Mouse (Mus musculus) forebrain, embryonic 14.5 days (tissue): ENCODE results near the gene Bex1. TPM values are rescaled to one million over a fixed set of nuclear protein-coding genes. Genes with fewer than 3 reads are reported as not detected.
"Not testable (repeated sequence)": the region's sequence is repeated elsewhere in the genome, so short reads cannot be mapped to it uniquely, and the experiment has no call there.

Source experiments
- ATAC-seq: fragments of 200-750 bp; cut with Nextera tagmentation; 2 replicates; pipeline ENCODE4 v1.8.0; 2017; ENCODE audit warnings: mild to moderate bottlenecking, moderate library complexity
- DNase-seq: peaks from one replicate; pipeline ENCODE4 v3.0.0-alpha.2; 2015; ENCODE audit warnings: low spot score
- H3K27ac ChIP-seq: fragments of 300-500 bp; sonication (generic); 2 replicates; pipeline ENCODE4 v1.5.1; 2014; ENCODE audit warnings: low read depth, mild to moderate bottlenecking, control low read depth, low read length, moderate library complexity
- H3K27me3 ChIP-seq: fragments of 300-500 bp; sonication (generic); replicated peaks from 2 replicates; pipeline ENCODE4 v1.6.1; 2014; ENCODE audit warnings: low read length, control low read depth, mixed read lengths; ENCODE audit not compliant: control insufficient read depth, insufficient read depth
- H3K36me3 ChIP-seq: fragments of 300-500 bp; sonication (generic); 2 replicates; pipeline ENCODE4 v1.6.1; 2014; ENCODE audit warnings: low read length, control low read depth; ENCODE audit not compliant: control insufficient read depth, insufficient read depth
- H3K4me1 ChIP-seq: fragments of 300-500 bp; sonication (generic); 2 replicates; pipeline ENCODE4 v1.6.1; 2014; ENCODE audit warnings: antibody characterized with exemption, low read length, control low read depth; ENCODE audit not compliant: control insufficient read depth, insufficient read depth
- H3K4me2 ChIP-seq: fragments of 300-500 bp; sonication (generic); 2 replicates; pipeline ENCODE4 v1.6.1; 2014; ENCODE audit warnings: mild to moderate bottlenecking, control low read depth, low read length
- H3K4me3 ChIP-seq: fragments of 300-500 bp; sonication (generic); 2 replicates; pipeline ENCODE4 v1.5.1; 2014; ENCODE audit warnings: low read depth, low read length, control low read depth
- H3K9ac ChIP-seq: fragments of 300-500 bp; sonication (generic); 2 replicates; pipeline ENCODE4 v1.6.1; 2014; ENCODE audit warnings: mild to moderate bottlenecking, low read length, control low read depth, moderate library complexity
- H3K9me3 ChIP-seq: fragments of 300-500 bp; sonication (generic); replicated peaks from 2 replicates; pipeline ENCODE4 v1.6.1; 2016; ENCODE audit warnings: low read length, control low read depth, mixed read lengths; ENCODE audit not compliant: control insufficient read depth
- WGBS: fragments of 180-500 bp; shearing (Covaris S2); extraction: QIAGEN DNeasy Blood & Tissue Kit; methylation state at CpG from one replicate; pipeline ENCODE4 v1.1.7; 2014; 5-methylcytosine and 5-hydroxymethylcytosine counted together
- polyA plus RNA-seq: library from polyadenylated mRNA; unstranded; fragments of >200 nt; fragmentation: Nextera tagmentation; extraction: Ambion mirVana; gene quantifications from 2 replicates; pipeline ENCODE4 v1.2.1, GENCODE M21; 2014

The Bex1 gene
- 172 and 180 TPM in 2 replicates for polyA plus RNA-seq

GRCm38 (mm10) chrX:136214729-136215677, at the start of gene Bex1, which contains the start of gene Tceal7:
Bex1 (minus strand) TSS chrX:136215513.
Tceal7 (plus strand) TSS chrX:136214779.
- H3K36me3 ChIP-seq, DNase-seq, H3K4me1 ChIP-seq, H3K27ac ChIP-seq, H3K9me3 ChIP-seq, H3K27me3 ChIP-seq: not testable (repeated sequence)
- WGBS: 43% methylated on average over 11 of the region's 67 CpGs
- peak within 1 kb of the TSS; percentile 43 for H3K4me2 ChIP-seq
- peak within 1 kb of the TSS; percentile 28 for H3K4me3 ChIP-seq
- ATAC-seq: peak; percentile 96
- peak within 1 kb of the TSS; percentile 45; the same call in 1 of the 2 replicates for H3K9ac ChIP-seq

DNA sequence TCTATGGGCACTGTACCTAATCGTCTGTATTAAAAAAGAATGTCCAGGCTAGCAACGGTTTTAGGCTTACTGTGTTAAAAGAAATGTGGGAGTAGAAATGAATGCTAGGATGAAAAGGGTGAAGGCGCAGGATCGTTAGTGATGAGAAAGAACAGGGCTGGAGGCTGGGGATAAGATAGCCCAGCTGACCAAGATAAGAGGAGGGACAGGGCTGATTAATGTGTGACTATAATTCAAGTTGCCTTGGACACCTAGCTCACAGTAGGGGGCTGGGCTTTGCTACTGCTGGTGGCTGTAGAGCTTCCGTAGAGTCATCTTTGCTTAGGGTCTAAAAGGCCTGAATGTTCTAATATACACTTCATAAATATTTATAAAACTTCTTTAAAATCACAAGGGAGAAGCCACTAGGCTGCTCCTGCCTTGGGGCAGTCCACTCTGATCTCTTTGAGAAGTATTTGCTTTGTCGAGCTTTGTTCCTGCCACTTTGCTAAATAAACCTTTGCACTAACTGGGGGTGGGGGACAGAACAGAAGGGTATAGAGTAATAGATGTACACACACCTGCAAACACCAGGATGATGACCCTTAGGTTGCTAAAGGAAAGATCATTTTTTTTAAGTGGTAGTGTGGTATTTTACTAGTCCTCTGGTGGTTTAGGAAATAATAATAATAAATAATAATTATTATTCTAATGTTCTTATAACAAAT, 36.9 kb upstream of the Bex1 start:
- Histone ChIP-seq H3K4me2 (no peak overlapping the region), H3K27ac (no peak overlapping the region), H3K4me1 (no peaks in the 10 kb centered on the region), H3K9ac (no peak overlapping the region), H3K27me3 (no peaks in the 10 kb centered on the region), H3K36me3 (peaks cover 9% of the 10 kb centered on the region; the same call in 1 of the 2 replicates), H3K9me3 (no peaks in the 10 kb centered on the region), H3K4me3 (no peak overlapping the region)
- no peak for DNase-seq
- 56% methylated on average over 6 of the region's 6 CpGs for WGBS
- ATAC-seq: no peak

DNA sequence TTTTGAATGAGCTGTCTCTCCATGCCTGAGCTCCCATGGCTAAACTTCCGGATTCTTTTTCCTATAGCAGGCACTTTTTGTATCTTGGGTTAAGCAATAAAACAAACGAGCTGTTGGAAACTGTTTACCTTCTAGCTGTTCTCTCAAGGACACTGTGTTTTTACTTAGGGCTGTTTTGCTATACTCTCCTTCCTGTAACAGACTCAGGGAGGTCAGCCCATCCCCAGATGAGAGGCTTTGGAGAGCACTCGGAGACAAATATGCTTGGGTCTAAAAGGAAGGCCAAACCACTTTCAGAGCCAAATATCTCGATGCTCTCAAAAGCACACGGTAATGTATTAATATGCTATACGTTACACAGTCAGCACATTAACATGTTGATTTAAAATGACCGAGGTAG, 34.4 kb upstream of the Bex1 start:
- no peak for ATAC-seq

DNA sequence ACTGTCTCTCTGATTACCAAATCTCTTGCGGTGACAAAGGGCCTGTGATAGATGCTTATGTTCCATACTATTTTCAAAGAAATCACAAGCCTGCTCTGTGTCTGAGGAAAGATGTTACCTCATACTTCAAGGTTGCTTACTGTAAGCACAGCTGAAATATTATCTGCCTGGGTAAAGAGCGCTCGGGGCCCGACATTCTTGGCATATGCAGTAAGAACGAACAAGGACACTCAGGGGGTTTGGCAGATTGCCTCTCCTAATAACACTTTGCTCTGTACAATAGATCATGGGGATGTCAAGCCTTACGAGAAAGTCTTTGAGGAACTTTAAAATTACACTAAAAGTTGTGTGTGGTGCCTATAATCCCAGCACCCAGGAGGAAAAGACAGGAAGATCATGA, 33.5 kb upstream of the Bex1 start:
- WGBS: 80% methylated on average over 6 of the region's 6 CpGs

More for the DNA sequence above, 34.4 kb upstream of the Bex1 start:
- no peak overlapping the region for H3K27ac ChIP-seq
- WGBS: 83% methylated on average over 7 of the region's 7 CpGs
- no peaks in the 10 kb centered on the region for H3K4me1 ChIP-seq
- no peak overlapping the region for H3K9ac ChIP-seq
- no peaks in the 10 kb centered on the region for H3K27me3 ChIP-seq
- no peak overlapping the region for H3K4me2 ChIP-seq
- no peak overlapping the region for H3K4me3 ChIP-seq
- no peak for DNase-seq
- H3K9me3 ChIP-seq: no peaks in the 10 kb centered on the region
- H3K36me3 ChIP-seq: peaks cover 11% of the 10 kb centered on the region; the same call in 1 of the 2 replicates

DNA sequence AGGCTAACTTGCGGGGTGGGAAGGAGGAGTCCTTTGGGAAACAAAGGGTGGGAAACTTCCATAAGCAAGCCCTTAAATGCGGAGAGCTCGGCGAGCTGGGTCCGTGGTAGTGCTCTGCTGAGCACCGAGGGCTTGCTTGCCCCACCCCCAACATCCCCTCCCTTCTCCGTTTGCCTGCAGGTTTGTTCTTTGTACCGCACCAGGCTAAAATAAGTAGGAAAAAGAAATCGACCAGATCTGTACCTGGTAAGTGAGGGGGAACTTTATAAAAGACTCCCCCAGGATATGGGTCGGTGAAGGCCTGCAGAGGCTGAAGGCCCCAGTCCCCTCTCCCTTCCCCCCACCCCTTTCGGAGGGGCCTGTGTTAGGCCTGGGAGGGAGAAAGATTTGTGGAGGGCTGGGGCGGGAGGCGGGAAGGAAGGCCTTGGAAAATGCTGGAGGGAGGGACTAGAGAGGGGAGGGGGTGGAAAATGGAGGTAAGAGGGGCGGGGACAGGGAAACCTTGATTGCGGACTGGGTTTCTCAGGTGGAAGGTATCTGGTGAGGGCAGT, 30.3 kb upstream of the Bex1 start:
- Histone ChIP-seq H3K9ac (peak overlapping the region; percentile 73), H3K4me3 (peak overlapping the region; percentile 49), H3K4me2 (peak overlapping the region; percentile 47), H3K27ac (peak overlapping the region; percentile 78), H3K4me1 (no peaks in the 10 kb centered on the region), H3K36me3 (peaks cover 11% of the 10 kb centered on the region; the same call in 1 of the 2 replicates), H3K27me3 (no peaks in the 10 kb centered on the region), H3K9me3 (no peaks in the 10 kb centered on the region)
- DNase-seq: peak; percentile 49
- WGBS: 35% methylated on average over 15 of the region's 15 CpGs
- ATAC-seq: peak; percentile 76

More for the DNA sequence above, 33.5 kb upstream of the Bex1 start:
- DNase-seq (no peak), ATAC-seq (no peak)
- Histone ChIP-seq H3K4me1 (no peaks in the 10 kb centered on the region), H3K27me3 (no peaks in the 10 kb centered on the region), H3K27ac (no peak overlapping the region), H3K36me3 (peaks cover 11% of the 10 kb centered on the region; the same call in 1 of the 2 replicates), H3K9ac (no peak overlapping the region), H3K4me3 (no peak overlapping the region), H3K9me3 (no peaks in the 10 kb centered on the region), H3K4me2 (no peak overlapping the region)

GRCm38 (mm10) chrX:136244574-136245229, 29.4 kb upstream of the Bex1 start, which contains the start of gene Tceal9:
Tceal9 (plus strand) TSS chrX:136245079.
- DNase-seq: peak; percentile 90
- Histone ChIP-seq H3K36me3 (peaks cover 11% of the 10 kb centered on the region; the same call in 1 of the 2 replicates), H3K27ac (peak within 1 kb of the TSS; percentile 78), H3K4me1 (no peaks in the 10 kb centered on the region), H3K9me3 (no peaks in the 10 kb centered on the region), H3K9ac (peak within 1 kb of the TSS; percentile 73), H3K27me3 (no peaks in the 10 kb centered on the region), H3K4me2 (peak within 1 kb of the TSS; percentile 47), H3K4me3 (peak within 1 kb of the TSS; percentile 49)
- peak; percentile 95 for ATAC-seq
- 28% methylated on average over 20 of the region's 20 CpGs for WGBS

GRCm38 (mm10) chrX:136243181-136243580, 27.9 kb upstream of the Bex1 start:
- H3K27ac ChIP-seq: no peak overlapping the region
- no peaks in the 10 kb centered on the region for H3K4me1 ChIP-seq
- peaks cover 11% of the 10 kb centered on the region; the same call in 1 of the 2 replicates for H3K36me3 ChIP-seq
- no peaks in the 10 kb centered on the region for H3K27me3 ChIP-seq
- 87% methylated on average over 2 of the region's 2 CpGs for WGBS
- DNase-seq (no peak), ATAC-seq (no peak)
- H3K4me3 ChIP-seq: no peak overlapping the region
- H3K4me2 ChIP-seq: no peak overlapping the region
- H3K9ac ChIP-seq: no peak overlapping the region
- no peaks in the 10 kb centered on the region for H3K9me3 ChIP-seq

DNA sequence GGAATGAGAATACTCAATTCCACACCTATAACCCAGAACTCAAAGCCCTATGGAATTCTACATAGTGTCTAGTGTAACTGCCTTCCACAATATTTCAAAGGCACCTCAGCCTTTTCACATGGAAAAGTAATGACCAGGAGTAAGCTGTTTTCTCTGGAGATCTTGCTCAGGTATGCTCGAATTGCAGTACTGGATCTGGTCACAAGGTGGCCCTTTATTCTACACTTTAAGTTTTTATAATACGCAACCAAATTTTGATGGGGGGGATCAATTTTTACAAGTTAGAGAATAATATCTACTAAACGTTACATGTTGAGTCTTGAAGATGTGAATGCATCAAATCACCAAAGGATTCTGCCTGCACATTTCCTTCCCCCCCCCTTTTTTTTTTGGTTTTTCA, 22.8 kb upstream of the Bex1 start:
- Histone ChIP-seq H3K4me2 (no peak overlapping the region), H3K9ac (no peak overlapping the region), H3K4me3 (no peak overlapping the region), H3K27me3 (no peaks in the 10 kb centered on the region), H3K9me3 (no peaks in the 10 kb centered on the region), H3K4me1 (no peaks in the 10 kb centered on the region), H3K27ac (no peak overlapping the region), H3K36me3 (no peaks in the 10 kb centered on the region)
- DNase-seq (peak; percentile 62), ATAC-seq (no peak)
- WGBS: 46% methylated on average over 3 of the region's 3 CpGs
